Mouse (Mus musculus) stomach, postnatal 0 days (tissue): ENCODE measurements at regions not wholly inside any gene's neighbourhood (a gene's known extent, or its start where the extent isn't known, plus 50 kb on each side); places are given as distances from the start of the nearest gene placed in this dataset.

Experiments
- CTCF ChIP-seq: IDR thresholded peaks from 2 replicates; pipeline ENCODE4 v1.5.1; 2016; ENCODE audit warnings: antibody characterized with exemption, low read depth, mild to moderate bottlenecking, moderate library complexity
- EP300 ChIP-seq: optimal IDR thresholded peaks from 2 replicates; pipeline ENCODE3; 2016; ENCODE audit warnings: antibody characterized with exemption

GRCm38 (mm10) chr4:5379215-5379614, 586.1 kb upstream of the Impad1 start:
- TF ChIP-seq CTCF = no peak
- no peak for TF ChIP-seq EP300
